Mouse (Mus musculus) brain, embryonic 14.5 days (tissue): ENCODE results near the gene Tmprss3.

Source experiments
- CTCF ChIP-seq: fragments of 200-500 bp; IDR thresholded peaks from 2 replicates; pipeline ENCODE4 v1.5.1; 2012; ENCODE audit warnings: inconsistent platforms, mild to moderate bottlenecking, moderate library complexity, borderline replicate concordance; ENCODE audit not compliant: insufficient read depth, insufficient read length; ENCODE audit errors: extremely low read depth
- POLR2A ChIP-seq: fragments of 200-500 bp; IDR thresholded peaks from 2 replicates; pipeline ENCODE4 v1.6.1; 2012; ENCODE audit warnings: mild to moderate bottlenecking, inconsistent platforms, borderline replicate concordance; ENCODE audit not compliant: poor library complexity, insufficient read depth, insufficient read length, severe bottlenecking; ENCODE audit errors: extremely low read depth

GRCm38 (mm10) chr17:31193360-31193759 is 5.4 kb downstream of the Tmprss3 start:
- TF ChIP-seq CTCF (no peak), POLR2A (no peak)
